Mouse (Mus musculus): ENCODE measurements around the gene Kcnn3. TPM values are rescaled to one million over a fixed set of nuclear protein-coding genes. Genes with fewer than 3 reads are reported as not detected.

Gene Kcnn3
- total RNA-seq (2023): under 1 TPM; 0.12 to 0.21 TPM

GRCm38 (mm10) chr3:89519894-89520293 lies at the start of gene Kcnn3:
Gene Kcnn3, plus strand, starts transcription at chr3:89520164.

DNA sequence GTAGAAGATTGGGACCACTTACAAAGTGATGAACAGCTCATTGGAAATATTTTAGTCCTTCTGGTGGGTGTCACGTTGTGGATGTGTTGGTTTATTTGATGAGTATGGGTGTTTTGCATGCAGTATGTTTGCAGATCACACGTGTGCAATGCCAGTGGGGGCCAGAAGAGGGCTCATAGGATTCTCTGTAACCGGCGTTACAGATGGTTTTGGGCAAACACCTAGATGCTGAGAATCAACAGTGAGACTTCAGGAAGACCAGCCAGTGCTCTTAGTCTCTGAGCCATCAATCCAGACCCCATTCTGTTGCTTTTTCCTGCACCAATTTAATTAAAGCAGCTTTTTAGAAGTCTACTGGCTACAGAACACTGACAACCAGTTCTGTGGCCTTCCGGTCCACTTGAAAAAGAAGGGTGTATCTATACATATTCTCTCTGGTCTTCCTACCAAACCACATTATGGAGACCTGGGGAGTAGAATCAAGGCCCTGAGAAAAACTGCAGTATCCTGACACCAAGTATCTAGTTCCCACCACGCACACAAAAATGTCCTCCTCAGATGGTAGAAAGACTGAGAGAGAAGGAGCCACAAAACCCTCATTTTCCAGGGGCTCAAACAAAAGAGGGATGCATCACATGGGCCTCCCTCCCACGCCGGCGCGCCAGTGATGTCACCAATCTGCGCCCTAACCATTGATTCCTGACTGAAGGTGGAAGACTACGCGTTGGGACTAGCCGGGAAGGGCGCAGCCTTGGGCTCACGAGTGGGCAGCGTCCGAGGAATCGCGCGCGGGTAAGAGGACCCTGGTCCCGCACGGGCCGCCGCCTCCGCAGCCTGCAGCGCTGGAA lies 194.6 kb downstream of the Kcnn3 start, which contains the start of gene Adar:
TSS of gene Adar (plus strand) at position 664 of the 848 bp plus-strand sequence.

Other genes starting within 250 kb of the Kcnn3 start
- 10 to 100 TPM; 49.4 to 58.0 TPM for gene Slc50a1, start 249.6 kb upstream of the Kcnn3 start, total RNA-seq (2023)
- gene Efna1, start 239.0 kb upstream of the Kcnn3 start, total RNA-seq (2023): under 1 TPM in 1 of 2 experiments, not detected in 1; 0.55 TPM
- gene Efna3, start 197.2 kb upstream of the Kcnn3 start, total RNA-seq (2023): not detected
- gene Efna4, start 182.1 kb upstream of the Kcnn3 start, total RNA-seq (2023): not detected
- 100 to 1,000 TPM; 163 to 179 TPM for gene Adam15, start 170.2 kb upstream of the Kcnn3 start, total RNA-seq (2023)
- gene Dcst2, start 158.2 kb upstream of the Kcnn3 start, total RNA-seq (2023): not detected
- not detected for gene Dcst1, start 154.9 kb upstream of the Kcnn3 start, total RNA-seq (2023)
- gene Zbtb7b, start 125.4 kb upstream of the Kcnn3 start, total RNA-seq (2023): 100 to 1,000 TPM; 130 to 146 TPM
- gene Lenep, start 117.4 kb upstream of the Kcnn3 start, total RNA-seq (2023): not detected
- gene Flad1, start 108.3 kb upstream of the Kcnn3 start, total RNA-seq (2023): 10 to 100 TPM; 20.0 to 28.1 TPM
- 1 to 10 TPM; 6.1 to 6.2 TPM for gene Cks1b, start 101.8 kb upstream of the Kcnn3 start, total RNA-seq (2023)
- 100 to 1,000 TPM; 110 to 117 TPM for gene Shc1, start 101.7 kb upstream of the Kcnn3 start, total RNA-seq (2023)
- 10 to 100 TPM; 47.6 to 47.8 TPM for gene Pygo2, start 90.0 kb upstream of the Kcnn3 start, total RNA-seq (2023)
- 100 to 1,000 TPM; 114 to 127 TPM for gene Pbxip1, start 83.5 kb upstream of the Kcnn3 start, total RNA-seq (2023)
- 10 to 100 TPM; 11.1 to 16.8 TPM for gene Pmvk, start 65.6 kb upstream of the Kcnn3 start, total RNA-seq (2023)
- gene Adar, start 194.9 kb downstream of the Kcnn3 start, total RNA-seq (2023): 10 to 100 TPM; 86.4 to 90.8 TPM
- 1 to 10 TPM; 1.1 to 1.3 TPM for gene Chrnb2, start 244.5 kb downstream of the Kcnn3 start, total RNA-seq (2023)

All from monocyte, adult 59 days (primary cell).